Mouse (Mus musculus): ENCODE results near the gene D630003M21Rik.

DNA sequence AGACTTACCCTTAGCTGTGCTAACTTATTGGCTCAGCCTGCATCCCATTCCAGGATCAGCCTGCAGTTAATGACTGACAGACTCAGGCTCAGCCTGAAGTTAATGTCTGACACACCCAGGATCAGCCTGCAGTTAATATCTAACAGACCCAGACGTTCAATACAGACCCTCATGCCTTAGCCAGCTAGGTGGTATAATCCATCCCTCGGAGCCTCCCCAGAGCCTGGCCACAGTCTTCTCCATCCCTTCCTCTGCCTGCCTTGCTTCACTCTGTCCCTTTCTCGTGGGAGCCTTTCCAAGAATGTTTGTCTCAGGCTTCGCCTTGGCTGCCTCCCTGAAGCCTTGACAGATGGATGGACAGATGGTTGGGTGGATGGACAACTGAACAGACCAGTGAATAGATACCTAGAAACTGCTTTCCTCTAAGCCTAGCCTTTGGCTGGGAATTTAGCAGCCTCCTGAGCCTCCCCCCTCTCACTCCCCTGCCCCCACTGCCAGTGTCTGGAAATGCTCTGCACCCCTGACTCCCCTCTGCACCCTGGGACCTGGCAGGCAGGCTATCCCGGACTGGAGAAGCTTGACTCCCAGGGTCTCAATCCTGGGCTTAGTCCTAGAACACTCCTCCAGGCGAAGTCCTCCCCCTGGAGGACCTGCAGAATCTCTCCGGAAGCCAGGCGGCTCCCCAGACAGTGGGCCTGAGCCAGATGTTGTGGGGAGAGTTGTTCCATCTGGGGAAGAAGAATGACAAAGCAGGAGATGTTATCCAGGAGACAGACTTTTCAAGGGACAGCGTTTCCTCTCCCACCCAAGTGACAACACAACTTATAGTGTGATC is 13.5 kb downstream of the D630003M21Rik start:
- no peak for TF ChIP-seq POLR2A (IDR thresholded peaks at IDR 0.05; ENCODE audit: borderline replicate concordance, control insufficient read depth, low read depth, low read length)
- no peak for TF ChIP-seq CTCF (IDR thresholded peaks at IDR 0.05; ENCODE audit: control insufficient read depth, insufficient read depth, low read length)

Measured in bone marrow, adult 2 months (tissue).